Mouse (Mus musculus): ENCODE results near the gene 4933434E20Rik.

4933434E20Rik gene

DNA sequence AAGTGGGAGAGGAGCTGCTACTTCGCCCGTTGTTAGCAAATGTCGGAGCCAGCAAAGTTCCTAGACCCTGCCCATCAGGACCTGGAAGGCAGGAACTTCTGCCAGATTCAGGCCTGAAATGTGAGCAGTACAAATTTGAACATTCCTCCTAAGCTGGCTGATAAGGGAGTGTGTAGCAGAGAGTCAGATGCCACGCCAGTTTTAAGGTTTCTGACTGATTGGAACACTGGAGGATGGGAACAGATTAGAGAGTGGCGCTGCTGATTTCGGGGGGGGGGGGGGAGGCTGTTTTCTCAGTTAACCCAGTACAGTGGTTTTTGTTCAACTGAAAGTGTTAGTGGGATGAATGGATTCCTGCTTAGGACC, 29.0 kb downstream of the 4933434E20Rik start:
- DNase-seq (ENCODE audit: low read depth, low spot score): no peak

GRCm38 (mm10) chr3:90081365-90082240, 30.2 kb downstream of the 4933434E20Rik start:
- DNase-seq (ENCODE audit: low read depth, low spot score): no peak

- no peak for DNase-seq (ENCODE audit: low read depth, low spot score)
Measured at GRCm38 (mm10) chr3:90083034-90083433, 31.6 kb downstream of the 4933434E20Rik start.

- DNase-seq (ENCODE audit: low read depth, low spot score): no peak
Measured at GRCm38 (mm10) chr3:90083698-90084324, 32.4 kb downstream of the 4933434E20Rik start.

DNA sequence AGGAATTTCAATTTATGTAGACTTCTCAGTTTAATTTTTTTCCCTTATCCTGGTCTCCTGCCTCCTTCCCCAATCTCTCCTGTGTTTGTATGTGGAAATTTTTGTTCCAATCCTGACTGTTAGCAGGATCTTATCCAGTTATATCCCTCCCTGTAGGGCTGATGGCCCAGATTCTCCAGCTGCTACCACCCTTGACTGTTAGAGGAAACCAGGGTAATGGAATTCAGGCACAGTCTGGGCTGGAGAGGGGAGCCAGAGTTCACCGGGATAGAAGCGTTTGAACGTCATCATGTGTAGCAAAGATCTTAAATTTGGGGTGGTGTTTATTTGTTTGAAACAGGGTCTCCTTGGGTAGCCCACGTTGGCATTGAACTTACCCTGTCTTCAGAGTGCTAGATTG, 33.4 kb downstream of the 4933434E20Rik start:
- DNase-seq (ENCODE audit: low read depth, low spot score): no peak

DNA sequence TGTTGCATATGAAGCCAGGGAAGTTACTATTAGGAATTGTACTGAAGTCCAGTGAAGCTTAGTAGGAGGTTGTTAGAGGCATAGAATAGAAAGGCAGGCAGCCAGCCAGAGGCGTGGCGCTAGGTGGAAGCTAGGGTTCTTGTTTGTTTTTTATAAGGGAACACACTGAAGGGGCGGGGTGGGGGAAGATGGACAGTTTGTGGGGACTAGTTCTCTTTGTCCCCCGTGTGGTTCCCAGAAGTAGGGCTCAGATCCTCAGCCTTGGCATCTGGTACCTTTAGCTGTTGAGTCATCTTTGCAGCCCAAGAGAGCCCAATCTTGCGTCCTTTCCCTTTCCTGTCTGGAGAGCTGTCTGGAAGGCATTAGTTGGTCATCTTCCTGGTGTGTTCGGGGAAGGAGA, 33.8 kb downstream of the 4933434E20Rik start:
- no peak for DNase-seq (ENCODE audit: low read depth, low spot score)

GRCm38 (mm10) chr3:90086068-90086467, 34.6 kb downstream of the 4933434E20Rik start:
- no peak for DNase-seq (ENCODE audit: low read depth, low spot score)

DNA sequence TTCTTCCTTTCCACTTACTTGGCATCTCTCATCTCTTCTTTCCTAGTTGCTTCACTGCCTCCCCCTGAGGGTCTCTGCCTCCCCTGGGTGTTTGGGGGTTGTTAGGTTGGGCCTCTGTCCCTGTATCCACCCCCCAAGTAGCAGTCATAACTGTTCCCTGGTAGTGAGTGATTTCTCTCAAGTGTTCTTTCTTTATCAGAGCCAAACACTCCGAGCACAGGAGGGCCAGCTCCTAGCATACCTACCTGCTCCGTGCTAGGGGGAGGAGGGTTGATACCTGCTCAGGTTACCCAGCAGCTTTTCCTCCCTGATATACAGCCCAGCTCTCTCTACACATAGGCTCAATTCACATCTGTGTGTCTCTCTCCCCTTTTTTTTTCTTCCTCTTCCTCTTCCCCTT, 37.2 kb downstream of the 4933434E20Rik start:
- no peak for DNase-seq (ENCODE audit: low read depth, low spot score)

DNA sequence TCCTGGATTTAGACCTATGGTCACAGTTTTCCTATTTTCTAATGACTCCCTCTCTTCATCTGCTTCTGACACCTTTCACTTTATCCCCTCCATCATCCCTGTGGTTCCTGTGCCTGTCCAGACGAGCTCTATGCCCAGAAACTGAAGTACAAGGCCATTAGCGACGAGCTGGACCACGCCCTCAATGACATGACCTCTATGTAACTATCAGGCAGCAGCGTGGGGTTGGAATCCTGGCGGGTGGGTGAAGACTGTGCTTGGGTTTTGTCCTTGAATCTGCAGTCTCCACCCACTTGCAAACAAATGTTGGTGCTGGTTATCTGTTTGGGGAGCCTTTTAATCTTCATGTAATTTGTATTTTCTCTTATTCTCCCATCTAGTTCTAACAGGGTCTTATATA, 39.5 kb downstream of the 4933434E20Rik start:
- DNase-seq (ENCODE audit: low read depth, low spot score): no peak

DNA sequence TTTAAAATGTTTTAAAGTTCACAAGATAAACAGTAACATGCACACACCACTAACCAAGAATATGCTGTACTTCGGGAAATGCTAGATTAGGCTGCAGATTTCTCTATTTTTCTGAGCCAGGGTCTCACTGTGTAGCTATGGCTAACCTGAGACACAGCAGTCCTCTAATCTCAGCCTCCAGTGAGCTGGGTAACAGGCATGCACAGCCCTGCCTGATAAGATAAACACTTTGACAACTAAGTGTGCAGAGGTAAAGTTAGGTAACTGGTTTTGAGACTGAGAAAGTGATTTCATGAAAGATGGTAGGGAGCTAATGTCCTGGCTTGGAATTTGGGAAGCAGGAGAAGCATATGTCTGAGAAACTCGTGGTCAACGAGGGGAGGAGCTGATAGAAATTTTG, 43.0 kb downstream of the 4933434E20Rik start:
- DNase-seq (ENCODE audit: low read depth, low spot score): no peak

GRCm38 (mm10) chr3:90097928-90098327, 46.5 kb downstream of the 4933434E20Rik start:
- DNase-seq (ENCODE audit: low read depth, low spot score): no peak

- DNase-seq (ENCODE audit: low read depth, low spot score): no peak
Measured at GRCm38 (mm10) chr3:90101010-90101409, 49.6 kb downstream of the 4933434E20Rik start.

DNA sequence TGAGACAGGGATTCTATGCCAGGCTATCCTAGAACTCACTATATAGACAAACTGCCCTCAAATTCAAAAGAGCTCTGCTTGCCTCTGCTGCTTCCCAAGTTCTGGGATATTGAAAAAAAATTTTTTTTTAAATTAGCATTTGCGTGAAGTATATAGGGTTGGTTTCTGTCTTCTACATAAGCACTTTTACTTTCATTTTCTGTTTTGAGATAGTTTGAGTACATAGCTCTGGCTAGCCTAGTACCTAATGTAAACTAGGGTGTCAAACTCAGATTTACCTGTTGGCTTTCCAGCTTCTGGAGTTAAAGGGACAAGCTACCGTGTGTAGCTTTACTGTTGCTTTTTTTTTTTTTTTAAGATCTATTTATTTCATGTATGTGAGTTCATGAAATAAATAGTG, 50.2 kb downstream of the 4933434E20Rik start:
- no peak for DNase-seq (ENCODE audit: low read depth, low spot score)

- no peak for DNase-seq (ENCODE audit: low read depth, low spot score)
Measured at GRCm38 (mm10) chr3:90102239-90102638, 50.8 kb downstream of the 4933434E20Rik start.

GRCm38 (mm10) chr3:90103176-90103575, 51.7 kb downstream of the 4933434E20Rik start:
- DNase-seq (ENCODE audit: low read depth, low spot score): no peak

- no peak for DNase-seq (ENCODE audit: low read depth, low spot score)
Measured at GRCm38 (mm10) chr3:90103938-90104337, 52.5 kb downstream of the 4933434E20Rik start, which contains the start of gene Nup210l. Gene Nup210l (plus strand): TSS chr3:90104132.

- DNase-seq (ENCODE audit: low read depth, low spot score): peak; percentile 17
Measured at GRCm38 (mm10) chr3:90111706-90112105, 60.3 kb downstream of the 4933434E20Rik start.

GRCm38 (mm10) chr3:90114342-90114741, 62.9 kb downstream of the 4933434E20Rik start:
- DNase-seq (ENCODE audit: low read depth, low spot score): no peak

GRCm38 (mm10) chr3:90115526-90115925, 64.1 kb downstream of the 4933434E20Rik start:
- DNase-seq (ENCODE audit: low read depth, low spot score): no peak
